Mouse (Mus musculus): ENCODE data around the gene Cnksr2. TPM values are rescaled to one million over a fixed set of nuclear protein-coding genes. Genes with fewer than 3 reads are reported as not detected.

Gene Cnksr2
- polyA plus RNA-seq (2016; fragmentation: Nextera tagmentation; extraction: Ambion mirVana): 0.78 and 0.85 TPM in 2 replicates

DNA sequence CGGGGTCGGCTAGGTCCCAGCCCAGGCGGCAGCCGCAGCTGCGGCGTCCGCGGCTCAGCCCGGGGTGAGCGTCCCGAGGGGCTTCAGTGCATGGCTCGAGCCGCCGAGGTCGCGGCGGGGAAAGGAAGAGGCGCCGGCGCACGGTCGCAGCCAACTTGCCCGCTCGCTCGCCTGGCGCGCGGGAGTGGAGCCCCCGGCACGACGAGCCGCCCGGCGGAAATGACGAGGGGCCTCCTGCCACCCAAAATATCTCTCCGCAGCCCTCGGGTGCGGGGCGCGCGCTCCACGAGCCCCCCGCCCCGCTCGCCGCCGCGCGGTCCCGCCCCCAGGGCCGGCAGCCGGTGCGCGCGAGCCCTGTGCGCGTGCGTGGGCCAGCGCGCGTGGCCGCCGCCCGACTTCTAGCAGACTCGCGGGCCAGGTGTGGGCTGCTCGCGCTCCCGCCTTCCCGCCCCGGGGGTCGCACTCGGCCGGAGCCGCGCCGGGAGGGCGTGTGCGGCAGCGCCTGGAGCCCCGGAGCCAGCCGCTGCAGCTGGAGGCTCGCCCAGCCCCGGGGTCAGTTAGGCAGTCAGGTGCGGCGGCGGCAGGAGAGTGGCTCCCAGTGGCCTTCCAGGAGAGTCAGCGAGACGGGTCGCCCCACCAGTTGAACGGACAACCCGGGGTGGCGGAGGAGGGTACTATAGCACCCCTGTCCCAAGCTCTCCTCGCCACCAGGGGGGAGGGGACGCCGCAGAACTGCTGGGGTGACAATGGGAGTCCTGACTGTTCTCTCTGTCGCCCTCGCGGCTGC, at the start of gene Cnksr2:
TSS of gene Cnksr2 (minus strand) at position 238 of the 787 bp plus-strand sequence.
- Histone ChIP-seq H3K4me2 (peak within 1 kb of the TSS; percentile 85), H3K27ac (ENCODE audit: poor library complexity, severe bottlenecking) (no peak within 1 kb of the TSS), H3K36me3 (no peaks in the 10 kb centered on the region), H3K4me1 (replicated peaks) (no peaks in the 10 kb centered on the region), H3K4me3 (peak within 1 kb of the TSS; percentile 67), H3K27me3 (replicated peaks) (peaks cover 7% of the 10 kb centered on the region; the same call in 1 of the 2 replicates), H3K9ac (peak within 1 kb of the TSS; percentile 66), H3K9me3 (replicated peaks) (0 out of 2 replicates have a peak, but pooled peaks cover 8% of the 10 kb centered on the region)
- peak; percentile 61 for ATAC-seq (ENCODE audit: insufficient number of reproducible peaks, low FRiP score)
- WGBS: 22% methylated on average over 80 of the region's 99 CpGs

DNA sequence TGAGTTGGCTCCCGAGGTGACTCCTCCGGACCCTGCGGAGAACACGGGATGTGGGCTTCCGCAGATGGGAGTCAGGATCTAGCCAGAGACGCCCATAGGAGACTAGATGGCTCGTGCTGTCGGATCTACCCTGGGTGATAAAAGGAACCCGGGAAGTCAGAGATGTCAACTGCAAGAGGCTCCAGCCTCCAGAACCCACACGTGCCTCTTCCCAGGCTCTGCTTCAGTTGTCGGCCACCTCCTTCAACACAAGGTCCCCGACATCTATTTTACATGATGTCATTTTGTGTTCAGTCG, 698 bp upstream of the Cnksr2 start:
- H3K4me2 ChIP-seq: peak overlapping the region; percentile 85
- peak overlapping the region; percentile 66 for H3K9ac ChIP-seq
- ATAC-seq (ENCODE audit: insufficient number of reproducible peaks, low FRiP score): no peak
- no peaks in the 10 kb centered on the region for H3K4me1 ChIP-seq (replicated peaks)
- H3K4me3 ChIP-seq: peak overlapping the region; percentile 67
- no peak overlapping the region for H3K27ac ChIP-seq (ENCODE audit: poor library complexity, severe bottlenecking)
- H3K36me3 ChIP-seq: no peaks in the 10 kb centered on the region
- H3K27me3 ChIP-seq (replicated peaks): peaks cover 7% of the 10 kb centered on the region; the same call in 1 of the 2 replicates
- 0 out of 2 replicates have a peak, but pooled peaks cover 8% of the 10 kb centered on the region for H3K9me3 ChIP-seq (replicated peaks)
- 19% methylated on average over 13 of the region's 13 CpGs for WGBS

DNA sequence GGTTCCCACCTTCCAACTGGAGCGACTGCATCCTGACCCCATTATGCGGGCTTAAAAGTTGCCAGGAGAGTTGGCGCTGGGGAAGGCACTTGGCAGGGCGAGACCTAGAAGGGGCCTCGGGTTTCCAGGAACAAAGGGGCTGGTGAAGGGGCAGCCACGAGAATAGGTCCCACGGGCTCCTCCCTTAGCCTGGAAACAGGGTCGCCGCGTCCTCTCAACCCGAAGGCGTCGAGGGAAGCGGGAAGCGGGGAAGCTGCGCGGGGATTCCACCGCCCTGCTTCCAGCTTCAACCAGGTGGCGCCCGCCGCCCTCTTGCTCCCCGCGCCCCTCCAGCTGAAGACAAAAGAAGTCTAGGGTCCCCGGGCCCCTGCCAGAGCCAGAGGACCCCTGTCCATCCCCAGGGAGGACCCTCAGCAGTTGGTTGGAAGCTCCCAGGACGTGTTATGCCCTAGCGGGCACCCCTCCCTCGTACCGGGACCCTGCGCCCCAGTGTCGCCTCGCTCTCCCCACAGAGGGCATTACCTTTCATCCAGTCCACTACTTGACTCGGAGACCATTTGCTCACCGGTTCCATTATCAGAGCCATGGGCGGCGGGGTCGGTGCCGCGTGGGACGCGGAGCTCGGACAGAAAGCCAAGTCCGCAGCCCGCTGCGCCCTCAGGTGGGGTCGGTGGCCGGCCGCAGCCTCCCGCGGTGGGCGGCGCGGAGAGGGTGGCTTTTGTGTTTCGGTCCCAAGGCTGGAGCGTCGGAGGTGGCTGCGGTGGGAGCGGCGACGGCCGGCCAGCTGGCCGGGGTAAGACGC, 638 bp downstream of the Cnksr2 start:
- Histone ChIP-seq H3K27me3 (replicated peaks) (peaks cover 7% of the 10 kb centered on the region; the same call in 1 of the 2 replicates), H3K4me3 (peak overlapping the region; percentile 67), H3K36me3 (no peaks in the 10 kb centered on the region), H3K27ac (ENCODE audit: poor library complexity, severe bottlenecking) (no peak overlapping the region), H3K9ac (peak overlapping the region; percentile 66), H3K4me2 (peak overlapping the region; percentile 85), H3K9me3 (replicated peaks) (0 out of 2 replicates have a peak, but pooled peaks cover 8% of the 10 kb centered on the region), H3K4me1 (replicated peaks) (no peaks in the 10 kb centered on the region)
- ATAC-seq (ENCODE audit: insufficient number of reproducible peaks, low FRiP score): peak; percentile 36; the same call in 1 of the 2 replicates
- WGBS: 19% methylated on average over 57 of the region's 62 CpGs

DNA sequence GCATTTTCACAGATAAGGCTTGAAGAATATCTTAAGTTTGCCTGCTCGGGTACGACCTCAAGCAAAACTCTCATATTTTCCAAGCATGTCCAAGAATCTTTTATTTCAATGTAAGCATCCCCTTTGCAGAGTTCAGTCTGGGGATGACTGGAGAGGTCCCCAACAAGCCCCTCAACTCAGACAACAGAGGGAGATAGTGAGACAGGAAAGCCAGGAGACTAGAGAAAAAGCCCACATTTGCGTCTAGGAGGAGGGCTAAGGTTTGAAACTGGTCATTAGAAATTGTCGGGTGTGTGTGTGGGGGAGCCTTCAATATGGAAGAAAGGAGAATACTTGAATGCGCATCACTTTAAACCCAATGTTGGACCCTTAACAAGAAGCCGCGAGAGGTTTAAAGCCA, 1.4 kb downstream of the Cnksr2 start:
- H3K27ac ChIP-seq (ENCODE audit: poor library complexity, severe bottlenecking): no peak overlapping the region
- ATAC-seq (ENCODE audit: insufficient number of reproducible peaks, low FRiP score): no peak
- no peaks in the 10 kb centered on the region for H3K36me3 ChIP-seq
- H3K4me2 ChIP-seq: peak overlapping the region; percentile 85
- 22% methylated on average over 7 of the region's 7 CpGs for WGBS
- H3K4me1 ChIP-seq (replicated peaks): no peaks in the 10 kb centered on the region
- H3K4me3 ChIP-seq: peak overlapping the region; percentile 67
- 0 out of 2 replicates have a peak, but pooled peaks cover 8% of the 10 kb centered on the region for H3K9me3 ChIP-seq (replicated peaks)
- H3K9ac ChIP-seq: 0 out of 2 replicates have a peak overlapping the region, but pooled peaks have one; percentile 41
- peaks cover 7% of the 10 kb centered on the region; the same call in 1 of the 2 replicates for H3K27me3 ChIP-seq (replicated peaks)

DNA sequence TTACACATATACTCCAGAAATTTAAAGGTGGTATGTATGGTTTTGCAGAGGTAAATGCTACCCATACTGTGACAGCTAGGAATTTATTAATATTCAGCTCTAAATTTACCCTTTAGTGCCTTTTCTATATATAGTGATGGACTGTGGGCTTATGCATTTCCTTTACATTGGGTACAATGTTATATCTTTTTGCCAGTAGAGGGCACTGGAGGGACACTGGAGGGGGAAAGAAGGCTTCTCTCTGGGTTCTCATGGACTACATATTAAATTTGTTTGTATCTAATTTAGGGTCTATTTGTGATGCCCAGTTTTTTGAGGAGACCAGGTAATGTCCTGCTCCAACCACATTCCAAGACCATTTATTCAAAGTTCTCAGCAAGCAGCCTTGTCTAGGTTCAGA, 91.4 kb downstream of the Cnksr2 start:
- Histone ChIP-seq H3K27me3 (replicated peaks) (no peaks in the 10 kb centered on the region), H3K9ac (no peak overlapping the region)
- no peak for ATAC-seq (ENCODE audit: insufficient number of reproducible peaks, low FRiP score)

DNA sequence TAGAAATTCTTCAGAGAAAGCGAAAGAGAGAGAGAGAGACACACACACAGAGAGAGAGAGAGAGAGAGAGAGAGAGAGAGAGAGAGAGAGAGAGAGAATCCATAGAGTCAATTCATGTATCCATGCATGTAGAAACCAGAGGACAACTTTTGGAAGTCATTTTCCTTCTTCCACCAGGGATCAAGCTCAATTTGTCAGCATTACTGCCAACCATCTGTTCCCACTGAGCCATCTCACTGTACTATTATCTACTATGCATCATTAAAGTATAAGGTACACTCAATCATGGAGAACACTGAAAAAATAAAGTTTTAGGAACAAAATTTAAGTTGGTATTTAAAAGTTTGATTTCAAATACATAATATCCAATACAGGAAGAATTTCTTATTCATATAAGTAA, 93.8 kb downstream of the Cnksr2 start:
- Histone ChIP-seq H3K4me3 (no peak overlapping the region), H3K9me3 (replicated peaks) (no peaks in the 10 kb centered on the region), H3K27ac (ENCODE audit: poor library complexity, severe bottlenecking) (no peak overlapping the region), H3K36me3 (no peaks in the 10 kb centered on the region), H3K9ac (no peak overlapping the region), H3K27me3 (replicated peaks) (no peaks in the 10 kb centered on the region), H3K4me1 (replicated peaks) (no peaks in the 10 kb centered on the region), H3K4me2 (no peak overlapping the region)
- 72% methylated on average over 1 of the region's 1 CpGs for WGBS
- no peak for ATAC-seq (ENCODE audit: insufficient number of reproducible peaks, low FRiP score)

More for the DNA sequence above, 91.4 kb downstream of the Cnksr2 start:
- Histone ChIP-seq H3K4me2 (no peak overlapping the region), H3K4me3 (no peak overlapping the region), H3K4me1 (replicated peaks) (no peaks in the 10 kb centered on the region), H3K9me3 (replicated peaks) (no peaks in the 10 kb centered on the region), H3K27ac (ENCODE audit: poor library complexity, severe bottlenecking) (no peak overlapping the region), H3K36me3 (no peaks in the 10 kb centered on the region)

DNA sequence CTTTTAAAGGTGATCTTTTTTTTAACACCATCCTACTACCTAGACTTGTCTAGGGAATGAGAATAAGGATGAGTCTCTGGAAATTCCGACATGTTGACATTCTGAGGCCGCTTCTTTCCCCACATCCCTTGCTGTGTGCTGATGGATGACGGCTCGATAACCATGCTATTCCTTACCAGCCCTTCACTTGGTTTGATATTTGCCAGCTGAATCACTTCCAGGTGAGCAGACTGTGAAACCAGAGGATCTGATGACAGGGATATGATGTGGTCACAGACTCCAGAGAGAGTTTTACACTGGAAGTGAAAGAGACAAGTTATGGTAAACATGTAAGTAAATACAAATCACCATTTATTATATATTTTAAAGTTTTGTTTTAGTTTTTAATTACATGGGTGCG, 98.0 kb downstream of the Cnksr2 start:
- no peak for ATAC-seq (ENCODE audit: insufficient number of reproducible peaks, low FRiP score)
- Histone ChIP-seq H3K27me3 (replicated peaks) (no peaks in the 10 kb centered on the region), H3K4me3 (no peak overlapping the region), H3K9me3 (replicated peaks) (no peaks in the 10 kb centered on the region), H3K4me2 (no peak overlapping the region), H3K36me3 (no peaks in the 10 kb centered on the region), H3K4me1 (replicated peaks) (no peaks in the 10 kb centered on the region), H3K27ac (ENCODE audit: poor library complexity, severe bottlenecking) (no peak overlapping the region), H3K9ac (no peak overlapping the region)
- WGBS: 73% methylated on average over 5 of the region's 5 CpGs

DNA sequence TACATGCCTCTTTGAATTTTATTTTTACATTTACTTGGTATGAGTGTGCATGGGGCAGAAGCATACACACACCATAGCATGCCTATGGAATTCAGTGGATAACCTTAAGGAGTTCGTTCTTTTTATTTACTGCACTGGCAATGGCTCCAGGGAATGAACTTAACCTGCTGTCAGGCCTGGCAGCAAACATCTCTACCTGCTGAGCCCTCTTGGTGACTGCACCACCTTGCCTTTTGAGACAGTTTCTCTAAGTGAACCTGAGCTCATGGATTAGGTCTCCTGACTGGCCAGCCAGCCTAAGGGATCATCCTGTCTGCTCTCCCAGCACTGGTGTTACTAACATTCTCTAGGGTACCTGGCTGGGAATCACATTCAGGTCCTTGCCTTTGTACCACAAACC, 106.5 kb downstream of the Cnksr2 start:
- no peaks in the 10 kb centered on the region for H3K9me3 ChIP-seq (replicated peaks)
- H3K4me2 ChIP-seq: no peak overlapping the region
- no peak overlapping the region for H3K27ac ChIP-seq (ENCODE audit: poor library complexity, severe bottlenecking)
- no peaks in the 10 kb centered on the region for H3K27me3 ChIP-seq (replicated peaks)
- no peak overlapping the region for H3K9ac ChIP-seq
- H3K4me1 ChIP-seq (replicated peaks): no peaks in the 10 kb centered on the region
- H3K36me3 ChIP-seq: no peaks in the 10 kb centered on the region
- no peak overlapping the region for H3K4me3 ChIP-seq
- ATAC-seq (ENCODE audit: insufficient number of reproducible peaks, low FRiP score): no peak
- 74% methylated on average over 1 of the region's 1 CpGs for WGBS

DNA sequence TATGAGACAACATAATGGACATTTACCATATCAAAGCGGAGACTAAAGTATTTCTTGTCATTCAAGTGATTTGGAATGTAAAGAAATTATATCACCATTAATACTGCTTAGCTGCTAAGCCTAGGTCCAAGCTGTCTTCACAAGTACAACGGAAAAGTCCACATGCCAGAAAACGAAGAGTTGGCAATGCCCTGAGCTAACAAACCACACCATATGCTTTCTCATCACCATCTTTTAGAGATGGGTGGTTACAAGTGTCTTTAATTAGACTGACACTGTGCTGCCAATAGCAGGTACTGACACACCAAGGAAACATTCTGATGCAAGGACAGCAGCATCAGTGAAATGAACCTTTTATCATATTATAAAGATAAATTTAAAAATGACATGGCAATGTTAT, 123.0 kb downstream of the Cnksr2 start:
- H3K4me1 ChIP-seq (replicated peaks): no peaks in the 10 kb centered on the region
- H3K4me3 ChIP-seq: no peak overlapping the region
- H3K9me3 ChIP-seq (replicated peaks): no peaks in the 10 kb centered on the region
- no peak for ATAC-seq (ENCODE audit: insufficient number of reproducible peaks, low FRiP score)
- 77% methylated on average over 3 of the region's 3 CpGs for WGBS
- H3K27me3 ChIP-seq (replicated peaks): no peaks in the 10 kb centered on the region
- H3K27ac ChIP-seq (ENCODE audit: poor library complexity, severe bottlenecking): no peak overlapping the region
- H3K4me2 ChIP-seq: no peak overlapping the region
- no peaks in the 10 kb centered on the region for H3K36me3 ChIP-seq
- H3K9ac ChIP-seq: no peak overlapping the region

DNA sequence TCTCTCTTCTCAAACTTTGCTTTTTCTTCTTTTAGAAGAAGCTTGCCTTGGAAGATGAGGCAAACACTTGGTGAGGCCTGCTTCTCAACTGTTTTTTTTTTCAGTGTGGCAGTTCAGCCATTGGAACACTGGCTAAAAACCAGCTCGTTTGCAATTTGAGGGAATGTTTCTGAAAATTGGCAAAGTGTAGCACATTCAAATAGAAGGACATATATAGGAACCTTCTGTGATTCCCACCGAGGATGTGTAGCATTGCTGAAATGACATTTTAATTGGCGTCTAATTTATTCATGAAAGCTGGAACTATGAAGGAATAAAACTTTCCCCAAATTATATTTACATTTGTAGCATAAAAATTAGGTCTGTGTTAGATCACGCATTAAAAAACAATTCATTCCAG, 213.1 kb downstream of the Cnksr2 start:
- no peaks in the 10 kb centered on the region for H3K4me1 ChIP-seq (replicated peaks)
- H3K9me3 ChIP-seq (replicated peaks): no peaks in the 10 kb centered on the region
- H3K27me3 ChIP-seq (replicated peaks): no peaks in the 10 kb centered on the region
- H3K4me2 ChIP-seq: no peak overlapping the region
- ATAC-seq (ENCODE audit: insufficient number of reproducible peaks, low FRiP score): no peak
- H3K9ac ChIP-seq: no peak overlapping the region
- H3K36me3 ChIP-seq: no peaks in the 10 kb centered on the region
- no peak overlapping the region for H3K27ac ChIP-seq (ENCODE audit: poor library complexity, severe bottlenecking)
- 80% methylated on average over 4 of the region's 4 CpGs for WGBS
- no peak overlapping the region for H3K4me3 ChIP-seq

DNA sequence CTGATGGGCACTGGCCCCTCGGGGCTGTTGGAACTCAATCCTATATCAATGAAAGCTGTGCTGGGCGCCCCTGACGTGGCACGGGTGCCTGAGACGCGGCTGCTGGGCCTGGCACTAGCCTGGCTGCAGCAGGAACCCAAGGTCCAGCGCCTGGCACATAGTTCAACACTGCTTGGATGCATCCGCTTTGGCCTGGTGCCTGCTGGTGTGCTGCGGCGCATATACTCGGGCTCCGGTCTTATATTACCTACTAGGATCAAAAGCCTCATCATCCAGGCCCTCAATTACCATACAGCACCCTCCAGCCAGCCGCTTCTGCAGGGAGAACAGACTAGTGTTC, 224.2 kb downstream of the Cnksr2 start:
- Histone ChIP-seq H3K4me3 (no peak overlapping the region), H3K36me3 (no peaks in the 10 kb centered on the region), H3K9ac (no peak overlapping the region), H3K27me3 (replicated peaks) (peaks cover 14% of the 10 kb centered on the region), H3K9me3 (replicated peaks) (no peaks in the 10 kb centered on the region), H3K27ac (ENCODE audit: poor library complexity, severe bottlenecking) (no peak overlapping the region), H3K4me1 (replicated peaks) (no peaks in the 10 kb centered on the region), H3K4me2 (no peak overlapping the region)
- WGBS: 82% methylated on average over 13 of the region's 13 CpGs
- ATAC-seq (ENCODE audit: insufficient number of reproducible peaks, low FRiP score): no peak

Data from heart, embryonic 12.5 days (tissue).